Mouse (Mus musculus) CH12.LX (cell line): ENCODE results near the gene Ranbp9. TPM values are rescaled to one million over a fixed set of nuclear protein-coding genes. Genes with fewer than 3 reads are reported as not detected.

ENCODE experiments used
- DNase-seq: peaks from one replicate; pipeline ENCODE4 v3.0.0-alpha.2; 2013; ENCODE audit errors: extremely low read depth
- H3K27ac ChIP-seq: 2 replicates; pipeline ENCODE4 v1.5.1; 2012; ENCODE audit warnings: low read depth, mild to moderate bottlenecking, control low read depth, moderate library complexity; ENCODE audit not compliant: insufficient read depth
- H3K27me3 ChIP-seq: replicated peaks from 2 replicates; pipeline ENCODE3; 2012; ENCODE audit warnings: inconsistent platforms
- H3K36me3 ChIP-seq, 2 experiments: replicated peaks in 1 of 2; 2 replicates each; pipeline versions ENCODE3 to v1.6.1; 2012; ENCODE audit warnings: inconsistent platforms in 1 of 2, low read length in 1 of 2, mild to moderate bottlenecking in 1 of 2, mixed read lengths in 1 of 2, moderate library complexity in 1 of 2; ENCODE audit not compliant: control insufficient read depth in 1 of 2, insufficient read depth in 1 of 2
- H3K4me1 ChIP-seq, 2 experiments: 2 replicates each; pipeline ENCODE4 v1.6.1; 2012; ENCODE audit warnings: inconsistent platforms in 1 of 2, moderate library complexity in 1 of 2; ENCODE audit not compliant: insufficient read depth in 2 of 2, control insufficient read depth in 1 of 2
- H3K4me2 ChIP-seq: 2 replicates; pipeline ENCODE4 v1.6.1; 2012; ENCODE audit warnings: low read depth, mild to moderate bottlenecking, control low read depth; ENCODE audit not compliant: poor library complexity, insufficient read depth, severe bottlenecking
- H3K4me3 ChIP-seq, 3 experiments: fragments of 150-350 bp in 1 of 3; sonication (generic) in 1 of 3; replicated peaks in 1 of 3; 2 replicates each; pipeline versions ENCODE3 to v1.5.1; 2011 to 2012; ENCODE audit warnings: low read depth in 2 of 3, low read length in 2 of 3, mild to moderate bottlenecking in 2 of 3, moderate library complexity in 2 of 3, control low read depth in 1 of 3, improper control_type of control experiment in 1 of 3, inconsistent platforms in 1 of 3, mixed read lengths in 1 of 3; ENCODE audit not compliant: poor library complexity in 1 of 3
- H3K79me2 ChIP-seq: replicated peaks from 2 replicates; pipeline ENCODE4 v1.6.1; 2012; ENCODE audit warnings: mild to moderate bottlenecking, moderate library complexity; ENCODE audit not compliant: control insufficient read depth, poor library complexity, insufficient read depth, severe bottlenecking; ENCODE audit errors: extremely low read depth
- H3K9ac ChIP-seq: 2 replicates; pipeline ENCODE4 v1.6.1; 2012; ENCODE audit warnings: low read depth, mild to moderate bottlenecking, control low read depth, moderate library complexity; ENCODE audit not compliant: insufficient read depth
- H3K9me3 ChIP-seq: replicated peaks from 2 replicates; pipeline ENCODE3; 2012; ENCODE audit warnings: low read length, inconsistent platforms, mixed read lengths
- EP300 ChIP-seq: IDR thresholded peaks from 2 replicates; pipeline ENCODE4 v1.6.1; 2011; ENCODE audit warnings: low read length, improper control_type of control experiment
- IRF4 ChIP-seq: IDR thresholded peaks from 2 replicates; pipeline ENCODE4 v1.6.1; 2014; ENCODE audit warnings: low read depth, mild to moderate bottlenecking, inconsistent platforms, low read length, improper control_type of control experiment
- JUN ChIP-seq: IDR thresholded peaks from 2 replicates; pipeline ENCODE4 v1.6.1; 2011; ENCODE audit warnings: low read depth, mild to moderate bottlenecking, low read length, improper control_type of control experiment, moderate library complexity; ENCODE audit not compliant: insufficient read depth
- JUND ChIP-seq: conservative IDR thresholded peaks from 2 replicates; pipeline ENCODE4 v1.6.1; 2011; ENCODE audit warnings: low read depth, low read length, improper control_type of control experiment
- MAFK ChIP-seq: IDR thresholded peaks from 2 replicates; pipeline ENCODE4 v1.6.1; 2011; ENCODE audit warnings: low read length, improper control_type of control experiment; ENCODE audit not compliant: insufficient replicate concordance
- MAZ ChIP-seq: IDR thresholded peaks from 2 replicates; pipeline ENCODE4 v1.6.1; 2012; ENCODE audit warnings: low read depth, mild to moderate bottlenecking, inconsistent platforms, low read length, improper control_type of control experiment, moderate library complexity
- MXI1 ChIP-seq: IDR thresholded peaks from 2 replicates; pipeline ENCODE4 v1.6.1; 2011; ENCODE audit warnings: mild to moderate bottlenecking, low read depth, low read length, improper control_type of control experiment
- MYC ChIP-seq: IDR thresholded peaks from 2 replicates; pipeline ENCODE4 v1.6.1; 2011; ENCODE audit warnings: low read depth, mild to moderate bottlenecking, improper control_type of control experiment, low read length
- NRF1 ChIP-seq: IDR thresholded peaks from 2 replicates; pipeline ENCODE4 v1.6.1; 2014; ENCODE audit warnings: low read depth, mild to moderate bottlenecking, inconsistent platforms, low read length, improper control_type of control experiment, moderate library complexity
- PAX5 ChIP-seq: IDR thresholded peaks from 2 replicates; pipeline ENCODE4 v1.6.1; 2012; ENCODE audit warnings: low read length, inconsistent platforms, mixed read lengths
- RAD21 ChIP-seq: IDR thresholded peaks from 2 replicates; pipeline ENCODE4 v1.6.1; 2011; ENCODE audit warnings: low read depth, mild to moderate bottlenecking, low read length, improper control_type of control experiment, moderate library complexity
- RCOR1 ChIP-seq: conservative IDR thresholded peaks from 2 replicates; pipeline ENCODE4 v1.6.1; 2012; ENCODE audit warnings: low read depth, mild to moderate bottlenecking, inconsistent platforms, low read length, improper control_type of control experiment
- USF1 ChIP-seq: IDR thresholded peaks from 2 replicates; pipeline ENCODE4 v1.6.1; 2014; ENCODE audit warnings: low read depth, mild to moderate bottlenecking, inconsistent platforms, low read length, improper control_type of control experiment
- USF2 ChIP-seq: conservative IDR thresholded peaks from 2 replicates; pipeline ENCODE4 v1.6.1; 2011; ENCODE audit warnings: low read depth, low read length, improper control_type of control experiment
- ZC3H11A ChIP-seq: IDR thresholded peaks from 2 replicates; pipeline ENCODE4 v1.6.1; 2012; ENCODE audit warnings: low read depth, mild to moderate bottlenecking, inconsistent platforms, low read length, improper control_type of control experiment
- ZMIZ1 ChIP-seq: IDR thresholded peaks from 2 replicates; pipeline ENCODE4 v1.6.1; 2012; ENCODE audit warnings: low read depth, mild to moderate bottlenecking, inconsistent platforms, low read length, improper control_type of control experiment
- dilution Hi-C: fragments of 300-500 bp; cut with MboI; formaldehyde crosslinking; loops from 2 replicates; pipeline ENCODE4 v1.14.3; 2020; ENCODE audit warnings: low sequenced_read_pairs; ENCODE audit not compliant: extremely low pct_unique_long_range_greater_than_20kb, extremely low pct_ligation_motif_present
- in situ Hi-C: fragments of 300-500 bp; cut with MboI; formaldehyde crosslinking; loops from 3 replicates; pipeline ENCODE4 v1.14.3; 2019; ENCODE audit warnings: low sequenced_read_pairs, low pct_ligation_motif_present, low pct_unique_long_range_greater_than_20kb, mixed read lengths
- polyA plus RNA-seq: library from polyadenylated mRNA; unstranded; fragments of >175 nt; gene quantifications from 2 replicates; pipeline ENCODE4 v1.2.1, GENCODE M21; 2012; ENCODE audit warnings: low read depth; ENCODE audit not compliant: insufficient read length
- total RNA-seq, 2 experiments: library from RNA; depleted of rRNA; stranded (reverse); fragments of 300-350 nt in 1 of 2; fragments of >200 nt in 1 of 2; gene quantifications; 2 replicates each; pipeline ENCODE4 v1.2.3; 2012 to 2014

The Ranbp9 gene
- total and polyA plus RNA-seq, 3 experiments = 22.0 to 37.6 (median 31.8) TPM

- H3K27me3 ChIP-seq = no peaks in the 10 kb centered on the region
- no peak overlapping the region for H3K27ac ChIP-seq
- H3K4me3 ChIP-seq = peak overlapping the region; percentile 50 to 90 (median 64)
- no peaks in the 10 kb centered on the region for H3K9me3 ChIP-seq
- H3K79me2 ChIP-seq = peaks cover 64% of the 10 kb centered on the region
- DNase-seq = no peak
- peak overlapping the region; percentile 94 for H3K9ac ChIP-seq
- in situ Hi-C loops = no loop called here
- peak overlapping the region; percentile 90 for H3K4me2 ChIP-seq
- no peak for TF ChIP-seq ZC3H11A
- no peak for TF ChIP-seq MXI1
- TF ChIP-seq JUND = no peak
- TF ChIP-seq MAFK = no peak
- no peak for TF ChIP-seq MAZ
- no peak for TF ChIP-seq RAD21
- no peak for TF ChIP-seq USF1
- no peak for TF ChIP-seq ZMIZ1
- no peak for TF ChIP-seq JUN
- no peak for TF ChIP-seq PAX5
- no peak for TF ChIP-seq IRF4
- TF ChIP-seq MYC = no peak
- no peak for TF ChIP-seq USF2
- no peak for TF ChIP-seq EP300
- no peak for TF ChIP-seq RCOR1
- no peak for TF ChIP-seq NRF1
- H3K36me3 ChIP-seq = peaks cover 0 to 21% of the 10 kb centered on the region in 2 experiments
- dilution Hi-C loops = no loop called here
- peaks cover 10 to 50% of the 10 kb centered on the region in 2 experiments for H3K4me1 ChIP-seq
Measured at GRCm38 (mm10) chr13:43478586-43478985, 2.5 kb downstream of the Ranbp9 start.

- Histone ChIP-seq H3K27ac (no peak overlapping the region), H3K79me2 (peaks cover 73% of the 10 kb centered on the region), H3K4me1 (peaks cover 10 to 63% of the 10 kb centered on the region in 2 experiments), H3K27me3 (no peaks in the 10 kb centered on the region)
- dilution Hi-C loops = no loop called here
- 0 out of 2 replicates have a peak, but pooled peaks have one; percentile 6 for TF ChIP-seq JUN
- peak; percentile 66; the same call in 1 of the 2 replicates for TF ChIP-seq EP300
- TF ChIP-seq JUND = no peak
- TF ChIP-seq IRF4 = peak; percentile 30; the same call in 1 of the 2 replicates
- TF ChIP-seq, all 38 proteins: peak for 3
- Histone ChIP-seq H3K9ac (no peak overlapping the region), H3K4me2 (peak overlapping the region; percentile 31; the same call in 1 of the 2 replicates), H3K9me3 (no peaks in the 10 kb centered on the region), H3K4me3 (no peak overlapping the region), H3K36me3 (peaks cover 0 to 21% of the 10 kb centered on the region in 2 experiments)
- in situ Hi-C loops = no loop called here
- DNase-seq = no peak
Measured at GRCm38 (mm10) chr13:43477098-43477697, 3.9 kb downstream of the Ranbp9 start.
